25 mouse cellular contexts compared by ENCODE assay signal in genomic region chr5:136109042-136109441, GRCm38 (mm10). TPM values are rescaled to one million over a fixed set of nuclear protein-coding genes. Genes with fewer than 3 reads are reported as not detected.
DNase-seq lines count a peak whose midpoint lies in the region; TF ChIP-seq lines count a peak whose summit lies in the region.
"Had no signal": no experiment of that assay in that cellular context is flagged by ENCODE, and none has a peak within 500 bp of the region (broad histone marks: within the 10 kb centered on the region; RNA-seq: fewer than 3 reads in every experiment).

No protein-coding gene starts in this region.

- TF ChIP-seq EP300 in CH12.LX (IDR thresholded peaks at IDR 0.05; ENCODE audit: low read length): no peak

- H3K27me3 ChIP-seq in CH12.LX (replicated peaks): peaks cover 34% of the 10 kb centered on the region
- H3K27me3 ChIP-seq: hindbrain, embryonic 15.5 days; intestine, embryonic 15.5 days; Patski had no signal

- DNase-seq in adrenal gland, postnatal 14 days: peak; percentile 20
- no peak for DNase-seq in adrenal gland, adult 18-20 months (ENCODE audit: low spot score in 2 of 2)
- peak; percentile 48 for DNase-seq in 3134 (ENCODE audit: extremely low read depth, insufficient read length, low spot score)
- no peak for DNase-seq in CH12.LX (ENCODE audit: extremely low read depth)
- peak; percentile 50 for DNase-seq in NIH3T3 (ENCODE audit: low read depth)
- no peak for DNase-seq in left cerebral cortex, postnatal 36 days (ENCODE audit: low spot score in 2 of 2)
- no peak for DNase-seq in heart, adult 11 months
- DNase-seq: cerebellum, adult 18-20 months; cerebellum, postnatal 25 days; heart, adult 18-20 months; heart, postnatal 36 days; right cerebral cortex, postnatal 25 days; thymus, postnatal 4 days had no signal

- TF ChIP-seq RAD21 in CH12.LX (IDR thresholded peaks at IDR 0.05; ENCODE audit: low read depth, low read length): no peak

- H3K36me3 ChIP-seq in CH12.LX (replicated peaks in 1 of 2; ENCODE audit: control insufficient read depth in 1 of 2, insufficient read depth in 1 of 2, low read length in 1 of 2): no peaks in the 10 kb centered on the region
- H3K36me3 ChIP-seq: forebrain, embryonic 12.5 days; hindbrain, embryonic 15.5 days; midbrain, embryonic 15.5 days had no signal

- peaks cover 2 to 9% of the 10 kb centered on the region in 2 experiments; a peak in 3 of 4 replicates for H3K4me1 ChIP-seq in CH12.LX (ENCODE audit: control insufficient read depth in 1 of 2, insufficient read depth in 2 of 2)
- H3K4me1 ChIP-seq: forebrain, embryonic 12.5 days; hindbrain, embryonic 15.5 days; intestine, embryonic 15.5 days; limb, embryonic 13.5 days; midbrain, embryonic 15.5 days had no signal

- TF ChIP-seq POLR2A in CH12.LX (IDR thresholded peaks at IDR 0.05; ENCODE audit: low read depth, low read length): no peak

- H3K9ac ChIP-seq in CH12.LX (ENCODE audit: insufficient read depth, low read depth): no peak overlapping the region
- H3K9ac ChIP-seq: forebrain, embryonic 12.5 days; hindbrain, embryonic 15.5 days; intestine, embryonic 15.5 days; limb, embryonic 13.5 days; liver, embryonic 14.5 days; midbrain, embryonic 15.5 days had no signal

- TF ChIP-seq CTCF in CH12.LX (conservative IDR thresholded peaks at IDR 0.05 in 1 of 2, IDR thresholded peaks at IDR 0.05 in 1 of 2; ENCODE audit: low read depth in 2 of 2, low read length in 2 of 2): no peak

- dilution Hi-C loops in CH12.LX (cut with MboI; ENCODE audit: extremely low pct_ligation_motif_present, extremely low pct_unique_long_range_greater_than_20kb, low sequenced_read_pairs): no loop called here

- H3K27ac ChIP-seq in CH12.LX (ENCODE audit: insufficient read depth, low read depth): no peak overlapping the region
- H3K27ac ChIP-seq: forebrain, embryonic 12.5 days; hindbrain, embryonic 15.5 days; intestine, embryonic 15.5 days; kidney, postnatal 0 days; limb, embryonic 13.5 days; liver, embryonic 14.5 days; midbrain, embryonic 15.5 days had no signal

- no peaks in the 10 kb centered on the region for H3K79me2 ChIP-seq in CH12.LX (replicated peaks; ENCODE audit: control insufficient read depth, extremely low read depth, insufficient read depth, poor library complexity, severe bottlenecking)

- H3K4me2 ChIP-seq in CH12.LX (ENCODE audit: insufficient read depth, low read depth, poor library complexity, severe bottlenecking): no peak overlapping the region
- H3K4me2 ChIP-seq: forebrain, embryonic 12.5 days; hindbrain, embryonic 15.5 days; intestine, embryonic 15.5 days; limb, embryonic 13.5 days; midbrain, embryonic 15.5 days had no signal

- H3K9me3 ChIP-seq in CH12.LX (replicated peaks; ENCODE audit: low read length): peaks cover 9% of the 10 kb centered on the region
- H3K9me3 ChIP-seq: hindbrain, embryonic 15.5 days; intestine, embryonic 15.5 days; midbrain, embryonic 15.5 days had no signal

- intact Hi-C loops in left cerebral cortex, postnatal 36 days (cut with DNase I): no loop called here

- in situ Hi-C loops in CH12.LX (cut with MboI; ENCODE audit: low pct_ligation_motif_present, low pct_unique_long_range_greater_than_20kb, low sequenced_read_pairs): no loop called here

- H3K4me3 ChIP-seq in CH12.LX (replicated peaks in 1 of 3; ENCODE audit: low read depth in 2 of 3, low read length in 2 of 3, poor library complexity in 1 of 3): no peak overlapping the region
- H3K4me3 ChIP-seq: forebrain, embryonic 12.5 days; hindbrain, embryonic 15.5 days; intestine, embryonic 15.5 days; limb, embryonic 13.5 days; midbrain, embryonic 15.5 days; myocyte had no signal

TF ChIP-seq in CH12.LX, 34 proteins besides CTCF, POLR2A, EP300 and RAD21:
- TF ChIP-seq NELFE (IDR thresholded peaks at IDR 0.05; ENCODE audit: low read depth, low read length) (no peak), MAFK (IDR thresholded peaks at IDR 0.05; ENCODE audit: insufficient replicate concordance, low read length) (peak; percentile 66; the same call in 1 of the 2 replicates)

RNA-seq across cellular contexts. Expression of gene Polr2j, which starts 7.4 kb away (rescaled TPM):
- 82.7 and 86.4 TPM in 2 replicates for total RNA-seq in adrenal gland, postnatal 14 days (2021)
- total RNA-seq in adrenal gland, adult 18-20 months (2021): 10 to 100 TPM; 70.3 to 78.0 TPM
- 137 and 186 TPM in 2 replicates for total RNA-seq in CH12.LX (2012; rRNA removed)
- 160 and 178 TPM in 2 replicates for total RNA-seq in CH12.LX (2014; rRNA removed)
- 117 and 121 TPM in 2 replicates for polyA plus RNA-seq in CH12.LX (2012; ENCODE audit: insufficient read length, low read depth)
- total RNA-seq in left cerebral cortex, postnatal 36 days (2021): 10 to 100 TPM; 69.8 to 82.9 TPM

RNA-seq across cellular contexts. Expression of gene Rasa4, which starts 25.3 kb away (rescaled TPM):
- 9.1 and 13.8 TPM in 2 replicates for total RNA-seq in adrenal gland, postnatal 14 days (2021)
- 10 to 100 TPM; 11.9 to 14.7 TPM for total RNA-seq in adrenal gland, adult 18-20 months (2021)
- total RNA-seq in CH12.LX (2012; rRNA removed): 0.29 and 1.3 TPM in 2 replicates
- total RNA-seq in CH12.LX (2014; rRNA removed): 0.07 and 0.28 TPM in 2 replicates
- 0.11 and 0.16 TPM in 2 replicates for polyA plus RNA-seq in CH12.LX (2012; ENCODE audit: insufficient read length, low read depth)
- total RNA-seq in left cerebral cortex, postnatal 36 days (2021): 1 to 10 TPM; 3.8 to 7.0 TPM

RNA-seq across cellular contexts. Expression of gene Lrwd1, which starts 26.8 kb away (rescaled TPM):
- 11.2 and 15.5 TPM in 2 replicates for total RNA-seq in adrenal gland, postnatal 14 days (2021)
- 10 to 100 TPM; 11.0 to 11.4 TPM for total RNA-seq in adrenal gland, adult 18-20 months (2021)
- total RNA-seq in CH12.LX (2012; rRNA removed): 58.9 and 62.1 TPM in 2 replicates
- 49.6 and 54.3 TPM in 2 replicates for total RNA-seq in CH12.LX (2014; rRNA removed)
- polyA plus RNA-seq in CH12.LX (2012; ENCODE audit: insufficient read length, low read depth): 52.2 and 65.9 TPM in 2 replicates
- 10 to 100 TPM; 10.9 to 17.7 TPM for total RNA-seq in left cerebral cortex, postnatal 36 days (2021)

RNA-seq across cellular contexts. Expression of gene Alkbh4, which starts 26.9 kb away (rescaled TPM):
- 7.2 and 9.8 TPM in 2 replicates for total RNA-seq in adrenal gland, postnatal 14 days (2021)
- total RNA-seq in adrenal gland, adult 18-20 months (2021): 1 to 10 TPM; 8.3 to 8.5 TPM
- total RNA-seq in CH12.LX (2012; rRNA removed) (12.9 and 15.7 TPM in 2 replicates), CH12.LX (2014; rRNA removed) (10.2 and 12.2 TPM in 2 replicates)
- polyA plus RNA-seq in CH12.LX (2012; ENCODE audit: insufficient read length, low read depth): 12.0 and 15.9 TPM in 2 replicates
- 1 to 10 TPM; 7.7 to 9.0 TPM for total RNA-seq in left cerebral cortex, postnatal 36 days (2021)

RNA-seq across cellular contexts. Expression of gene Upk3bl, which starts 54.8 kb away (rescaled TPM):
- not detected in 2 replicates for total RNA-seq in adrenal gland, postnatal 14 days (2021)
- total RNA-seq in adrenal gland, adult 18-20 months (2021): not detected
- total RNA-seq in CH12.LX (2012; rRNA removed): not detected in 2 replicates
- total RNA-seq in CH12.LX (2014; rRNA removed): not detected in 2 replicates
- not detected in 2 replicates for polyA plus RNA-seq in CH12.LX (2012; ENCODE audit: insufficient read length, low read depth)
- total RNA-seq in left cerebral cortex, postnatal 36 days (2021): not detected
- total RNA-seq: gastrocnemius, adult 8-10 months; heart, adult 18-20 months; heart, postnatal 36 days; layer of hippocampus, postnatal 14 days had no signal
- polyA plus RNA-seq: midbrain, embryonic 15.5 days; myocyte; spleen, adult 2 months had no signal

Comparison
In these comparisons a context has a peak if more than half of its experiments do, and no peak if none do; other contexts are left out.
1. DNase-seq: peak in adrenal gland, postnatal 14 days (single experiment), 3134 (single experiment) and NIH3T3 (single experiment); none in adrenal gland, adult 18-20 months (0 of 2), CH12.LX (single experiment), left cerebral cortex, postnatal 36 days (0 of 2) and heart, adult 11 months (single experiment).